Mouse (Mus musculus): ENCODE data around the gene Kctd2. TPM values are rescaled to one million over a fixed set of nuclear protein-coding genes. Genes with fewer than 3 reads are reported as not detected.

Gene Kctd2
- polyA plus RNA-seq (2014; fragmentation: Illumina TruSeq; extraction: RNeasy Lipid Tissue Mini Kit (QIAGEN cat#74804); ENCODE audit: low read depth, low replicate concordance) = 34.3 TPM

DNA sequence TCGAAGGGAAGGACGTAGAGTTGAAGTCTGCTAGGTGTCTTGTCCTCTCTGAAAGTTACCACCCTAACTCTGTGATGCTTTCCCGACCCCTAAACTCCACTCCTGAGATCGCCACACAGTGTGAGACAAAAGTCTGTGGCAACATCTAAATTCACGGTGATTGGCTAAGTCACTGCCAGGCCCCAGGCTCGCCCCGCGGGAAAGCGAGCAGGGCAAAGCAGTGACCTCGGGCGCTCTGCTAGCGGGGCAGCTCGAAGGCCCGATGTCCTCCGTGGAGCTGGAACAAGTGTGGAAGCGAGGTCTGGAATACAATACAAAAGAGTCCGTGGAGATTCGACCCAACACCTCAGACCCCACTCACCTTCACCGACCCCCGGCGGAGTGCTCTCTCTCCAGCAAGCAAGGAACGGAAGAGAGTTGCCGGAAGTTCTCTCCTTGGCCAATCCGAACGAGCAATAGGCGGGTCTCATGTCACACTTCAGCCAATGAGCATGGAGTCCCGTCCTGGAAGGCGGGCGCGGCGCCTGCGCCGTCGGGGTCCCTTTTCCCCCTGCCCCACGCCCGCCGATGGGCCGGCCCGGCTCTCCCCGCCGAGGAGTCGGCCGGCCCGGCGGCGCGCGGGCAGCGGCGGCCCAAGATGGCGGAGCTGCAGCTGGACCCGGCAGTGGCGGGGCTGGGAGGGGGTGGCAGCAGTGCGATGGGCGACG, at the start of gene Kctd2, which contains the start of gene Atp5h:
TSS of gene Kctd2 (plus strand) at position 598 of the 707 bp plus-strand sequence.
TSS of gene Atp5h (minus strand) at position 432 of the 707 bp plus-strand sequence.

DNA sequence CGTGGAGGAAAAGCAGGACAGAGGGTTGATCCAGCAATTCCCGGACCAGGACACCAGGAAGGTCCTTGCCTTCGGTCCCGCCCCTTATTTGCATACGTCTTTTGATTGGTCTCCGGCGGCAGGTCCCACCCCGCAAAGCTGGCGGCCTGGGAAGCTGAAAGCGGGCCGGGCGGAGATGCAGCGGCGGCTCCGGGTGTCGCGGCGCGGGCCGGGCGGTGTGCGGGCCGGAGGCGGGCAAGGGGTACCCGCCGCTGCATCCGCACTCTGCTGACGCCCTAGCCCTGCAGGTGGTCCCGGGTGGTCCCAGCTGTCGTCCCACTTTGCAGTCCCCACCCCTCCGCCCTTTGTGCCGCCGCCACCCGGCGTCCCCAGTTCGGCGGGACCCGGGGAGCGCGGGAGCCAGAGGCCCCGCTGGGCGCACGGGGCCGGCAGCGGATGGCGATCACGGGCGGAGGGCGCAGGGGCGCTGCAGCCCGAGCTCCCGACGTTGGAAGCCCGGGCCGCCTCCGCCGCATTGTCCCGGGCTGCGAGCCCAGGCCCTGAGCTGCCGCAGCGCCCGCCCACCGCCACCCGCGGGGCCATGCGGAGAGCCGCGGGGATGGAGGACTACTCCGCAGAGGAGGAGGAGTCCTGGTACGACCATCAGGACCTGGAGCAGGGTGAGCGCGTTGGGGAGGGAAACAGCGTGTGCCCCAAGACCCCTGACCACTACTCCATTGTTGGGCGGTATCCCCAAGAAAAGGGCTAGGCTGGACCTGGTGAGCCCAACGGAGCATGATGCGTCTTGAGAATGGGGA, 38.0 kb upstream of the Kctd2 start, which contains the start of gene Cdr2l:
TSS of gene Cdr2l (plus strand) at position 174 of the 797 bp plus-strand sequence.

DNA sequence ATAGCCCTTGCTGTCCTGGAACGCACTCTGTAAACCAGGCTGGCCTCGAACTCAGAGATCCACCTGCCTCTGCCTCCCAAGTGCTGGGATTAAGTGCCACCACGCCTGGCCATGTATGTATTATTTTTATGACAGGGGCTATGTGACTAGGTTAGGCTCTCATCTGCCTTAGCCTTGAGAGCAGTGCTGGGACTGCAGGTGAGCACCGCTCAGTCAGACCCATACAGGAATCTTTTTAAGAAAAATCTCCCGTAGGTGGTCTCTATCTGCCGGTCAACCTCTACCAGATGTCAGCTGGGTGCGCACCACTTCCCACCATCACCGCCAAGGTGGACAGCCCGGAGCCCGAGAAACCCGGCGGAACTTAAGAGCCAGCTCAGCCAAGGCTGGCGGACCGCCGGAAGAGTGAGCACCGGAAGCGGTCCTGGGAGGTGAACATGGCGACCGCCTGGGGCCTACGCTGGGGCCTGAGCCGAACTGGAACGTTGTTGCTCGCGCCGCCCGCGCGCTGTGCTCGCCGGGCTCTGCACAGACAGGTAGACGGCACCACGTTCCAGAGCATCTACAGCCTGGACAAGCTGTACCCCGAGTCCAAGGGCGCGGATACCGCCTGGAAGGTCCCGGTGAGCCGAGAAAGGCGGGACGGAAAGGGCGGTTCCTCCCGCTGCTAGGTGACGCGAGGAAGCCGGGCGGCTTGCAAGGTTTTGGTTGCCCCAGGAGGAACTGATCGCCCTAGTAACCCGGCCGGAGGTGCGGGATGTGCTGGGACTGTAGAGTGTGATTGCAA, 16.4 kb upstream of the Kctd2 start, which contains the start of gene Mrpl58:
TSS of gene Mrpl58 (plus strand) at position 415 of the 787 bp plus-strand sequence.

DNA sequence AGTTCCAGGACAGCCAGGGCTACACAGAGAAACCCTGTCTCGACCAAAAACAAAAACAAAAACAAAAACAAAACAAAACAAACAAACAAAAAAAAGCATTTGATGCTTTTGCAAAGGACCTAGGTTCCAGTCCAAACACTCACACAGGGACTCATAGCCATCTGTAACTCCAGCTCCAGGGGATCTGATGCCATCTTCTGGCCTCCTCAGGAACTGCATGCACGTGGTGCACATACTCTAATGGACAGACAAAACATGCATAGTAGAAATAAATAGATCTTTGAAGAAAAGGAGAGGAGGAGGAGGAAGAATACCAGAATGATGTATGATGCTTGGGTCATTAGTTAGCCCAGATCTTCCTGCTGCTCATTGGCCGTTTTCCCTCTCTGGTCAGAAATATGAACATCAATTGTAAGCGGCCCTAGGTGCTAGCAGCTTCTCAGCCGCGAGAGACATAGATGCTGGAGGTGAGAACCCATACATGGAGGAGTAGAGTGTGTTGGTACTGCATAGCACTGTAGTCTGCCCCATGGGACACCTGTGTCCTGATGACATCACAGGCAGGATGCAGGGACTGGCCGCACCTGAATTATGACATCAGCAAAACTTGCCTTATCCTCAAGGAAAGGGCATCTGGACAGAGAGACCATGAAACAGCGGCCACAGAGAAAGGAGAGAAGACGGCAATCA, 20.1 kb downstream of the Kctd2 start, which contains the start of gene Trim80:
TSS of gene Trim80 (plus strand) at position 640 of the 690 bp plus-strand sequence.

DNA sequence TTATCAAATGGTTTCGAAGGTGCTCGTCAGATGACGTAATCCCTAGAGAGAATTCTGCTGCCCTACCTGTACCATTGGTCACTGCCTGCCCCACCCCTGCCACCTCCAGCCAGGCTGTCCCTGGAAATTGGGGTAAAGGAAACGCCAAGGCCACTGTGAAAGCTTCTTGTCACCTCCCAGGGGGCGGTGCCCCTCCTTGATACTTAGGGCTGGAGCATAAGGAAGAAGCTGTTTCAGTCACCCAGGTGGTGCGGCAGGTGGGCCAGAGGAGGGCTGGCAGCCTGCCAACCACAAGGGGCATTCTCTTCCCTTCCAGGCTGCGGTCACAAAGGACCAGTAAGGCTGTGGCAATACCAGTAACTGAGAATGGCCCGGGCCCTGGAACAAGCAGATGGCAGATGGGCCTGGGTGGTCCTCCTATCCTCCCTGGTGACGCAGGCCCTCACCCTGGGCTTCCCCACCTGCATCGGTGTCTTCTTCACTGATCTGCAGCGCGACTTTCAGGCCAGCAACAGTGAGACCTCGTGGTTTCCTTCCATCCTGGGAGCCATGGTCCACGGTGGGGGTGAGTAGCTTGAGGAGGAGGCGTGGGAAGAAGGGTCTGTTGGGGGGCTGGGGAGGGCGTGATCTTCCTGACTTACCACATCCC, 42.4 kb downstream of the Kctd2 start, which contains the start of gene Slc16a5:
TSS of gene Slc16a5 (plus strand) at position 232 of the 649 bp plus-strand sequence.

DNA sequence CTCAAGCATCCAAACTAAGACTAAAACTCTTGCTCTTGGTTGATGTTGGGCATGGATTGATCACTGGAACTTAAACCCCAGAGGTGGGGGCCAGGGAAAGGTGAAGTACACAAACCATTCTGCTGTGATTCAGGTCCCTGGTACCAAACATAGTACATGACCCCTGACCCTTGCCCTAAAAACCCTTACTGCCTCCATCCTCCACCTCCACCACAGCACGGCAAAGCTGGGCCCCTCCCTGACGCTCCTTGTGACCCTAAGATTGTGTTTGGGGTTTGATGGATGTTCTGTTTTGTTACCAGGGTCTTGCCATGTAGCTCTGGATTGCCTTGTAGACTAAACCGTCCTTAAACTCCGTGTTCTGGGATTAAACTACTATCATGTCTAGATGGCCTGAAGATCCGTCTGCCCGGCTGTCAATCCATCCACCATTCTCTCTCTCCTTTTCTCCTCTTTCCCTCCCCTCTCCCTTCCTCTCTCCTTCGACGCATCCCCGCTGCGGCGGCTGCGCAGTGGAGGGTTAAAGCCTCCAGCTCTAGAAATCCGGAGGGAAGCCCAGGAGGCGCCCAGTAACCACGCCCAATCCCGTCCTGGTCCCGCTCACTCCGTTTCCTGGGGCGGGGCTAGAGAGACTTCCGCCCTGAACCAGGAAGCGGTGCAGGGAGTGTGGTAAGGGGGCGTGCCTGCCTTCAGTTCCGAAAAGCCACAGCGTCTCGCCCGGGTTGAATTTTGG, 55.3 kb downstream of the Kctd2 start, which contains the start of gene Armc7:
TSS of gene Armc7 (plus strand) at position 643 of the 733 bp plus-strand sequence.

Other genes starting within 250 kb of the Kctd2 start
- 8.6 TPM for gene Tmem104, start 232.6 kb upstream of the Kctd2 start, polyA plus RNA-seq (2014; fragmentation: Illumina TruSeq; extraction: RNeasy Lipid Tissue Mini Kit (QIAGEN cat#74804); ENCODE audit: low read depth, low replicate concordance)
- 37.4 TPM for gene Nat9, start 232.3 kb upstream of the Kctd2 start, polyA plus RNA-seq (2014; fragmentation: Illumina TruSeq; extraction: RNeasy Lipid Tissue Mini Kit (QIAGEN cat#74804); ENCODE audit: low read depth, low replicate concordance)
- not detected for gene Grin2c, start 152.9 kb upstream of the Kctd2 start, polyA plus RNA-seq (2014; fragmentation: Illumina TruSeq; extraction: RNeasy Lipid Tissue Mini Kit (QIAGEN cat#74804); ENCODE audit: low read depth, low replicate concordance)
- 9.3 TPM for gene Fdxr, start 143.1 kb upstream of the Kctd2 start, polyA plus RNA-seq (2014; fragmentation: Illumina TruSeq; extraction: RNeasy Lipid Tissue Mini Kit (QIAGEN cat#74804); ENCODE audit: low read depth, low replicate concordance)
- 4.6 TPM for gene Fads6, start 122.5 kb upstream of the Kctd2 start, polyA plus RNA-seq (2014; fragmentation: Illumina TruSeq; extraction: RNeasy Lipid Tissue Mini Kit (QIAGEN cat#74804); ENCODE audit: low read depth, low replicate concordance)
- not detected for gene Otop2, start 113.0 kb upstream of the Kctd2 start, polyA plus RNA-seq (2014; fragmentation: Illumina TruSeq; extraction: RNeasy Lipid Tissue Mini Kit (QIAGEN cat#74804); ENCODE audit: low read depth, low replicate concordance)
- not detected for gene Ush1g, start 98.1 kb upstream of the Kctd2 start, polyA plus RNA-seq (2014; fragmentation: Illumina TruSeq; extraction: RNeasy Lipid Tissue Mini Kit (QIAGEN cat#74804); ENCODE audit: low read depth, low replicate concordance)
- not detected for gene Otop3, start 85.4 kb upstream of the Kctd2 start, polyA plus RNA-seq (2014; fragmentation: Illumina TruSeq; extraction: RNeasy Lipid Tissue Mini Kit (QIAGEN cat#74804); ENCODE audit: low read depth, low replicate concordance)
- 5.4 TPM for gene Hid1, start 52.4 kb upstream of the Kctd2 start, polyA plus RNA-seq (2014; fragmentation: Illumina TruSeq; extraction: RNeasy Lipid Tissue Mini Kit (QIAGEN cat#74804); ENCODE audit: low read depth, low replicate concordance)
- gene Cdr2l, start 38.2 kb upstream of the Kctd2 start, polyA plus RNA-seq (2014; fragmentation: Illumina TruSeq; extraction: RNeasy Lipid Tissue Mini Kit (QIAGEN cat#74804); ENCODE audit: low read depth, low replicate concordance) = 4.5 TPM
- 64.3 TPM for gene Mrpl58, start 16.4 kb upstream of the Kctd2 start, polyA plus RNA-seq (2014; fragmentation: Illumina TruSeq; extraction: RNeasy Lipid Tissue Mini Kit (QIAGEN cat#74804); ENCODE audit: low read depth, low replicate concordance)
- 496 TPM for gene Atp5h, start 166 bp upstream of the Kctd2 start, polyA plus RNA-seq (2014; fragmentation: Illumina TruSeq; extraction: RNeasy Lipid Tissue Mini Kit (QIAGEN cat#74804); ENCODE audit: low read depth, low replicate concordance)
- gene Trim80, start 20.4 kb downstream of the Kctd2 start, polyA plus RNA-seq (2014; fragmentation: Illumina TruSeq; extraction: RNeasy Lipid Tissue Mini Kit (QIAGEN cat#74804); ENCODE audit: low read depth, low replicate concordance) = 1.9 TPM
- 0.24 TPM for gene Slc16a5, start 42.3 kb downstream of the Kctd2 start, polyA plus RNA-seq (2014; fragmentation: Illumina TruSeq; extraction: RNeasy Lipid Tissue Mini Kit (QIAGEN cat#74804); ENCODE audit: low read depth, low replicate concordance)
- 7.0 TPM for gene Armc7, start 55.5 kb downstream of the Kctd2 start, polyA plus RNA-seq (2014; fragmentation: Illumina TruSeq; extraction: RNeasy Lipid Tissue Mini Kit (QIAGEN cat#74804); ENCODE audit: low read depth, low replicate concordance)
- 39.8 TPM for gene Nt5c, start 71.7 kb downstream of the Kctd2 start, polyA plus RNA-seq (2014; fragmentation: Illumina TruSeq; extraction: RNeasy Lipid Tissue Mini Kit (QIAGEN cat#74804); ENCODE audit: low read depth, low replicate concordance)
- 72.9 TPM for gene Jpt1, start 94.3 kb downstream of the Kctd2 start, polyA plus RNA-seq (2014; fragmentation: Illumina TruSeq; extraction: RNeasy Lipid Tissue Mini Kit (QIAGEN cat#74804); ENCODE audit: low read depth, low replicate concordance)
- gene Sumo2, start 116.1 kb downstream of the Kctd2 start, polyA plus RNA-seq (2014; fragmentation: Illumina TruSeq; extraction: RNeasy Lipid Tissue Mini Kit (QIAGEN cat#74804); ENCODE audit: low read depth, low replicate concordance) = 253 TPM
- 35.1 TPM for gene Nup85, start 144.3 kb downstream of the Kctd2 start, polyA plus RNA-seq (2014; fragmentation: Illumina TruSeq; extraction: RNeasy Lipid Tissue Mini Kit (QIAGEN cat#74804); ENCODE audit: low read depth, low replicate concordance)
- 54.4 TPM for gene Mrps7, start 183.8 kb downstream of the Kctd2 start, polyA plus RNA-seq (2014; fragmentation: Illumina TruSeq; extraction: RNeasy Lipid Tissue Mini Kit (QIAGEN cat#74804); ENCODE audit: low read depth, low replicate concordance)
- 19.1 TPM for gene Gga3, start 183.9 kb downstream of the Kctd2 start, polyA plus RNA-seq (2014; fragmentation: Illumina TruSeq; extraction: RNeasy Lipid Tissue Mini Kit (QIAGEN cat#74804); ENCODE audit: low read depth, low replicate concordance)
- 75.7 TPM for gene Mif4gd, start 192.8 kb downstream of the Kctd2 start, polyA plus RNA-seq (2014; fragmentation: Illumina TruSeq; extraction: RNeasy Lipid Tissue Mini Kit (QIAGEN cat#74804); ENCODE audit: low read depth, low replicate concordance)
- 51.0 TPM for gene Slc25a19, start 208.2 kb downstream of the Kctd2 start, polyA plus RNA-seq (2014; fragmentation: Illumina TruSeq; extraction: RNeasy Lipid Tissue Mini Kit (QIAGEN cat#74804); ENCODE audit: low read depth, low replicate concordance)

Data from adipose tissue, adult 10 weeks (tissue).